Mouse (Mus musculus) ES-Bruce4 (cell line): ENCODE measurements around the gene Fabp7. TPM values are rescaled to one million over a fixed set of nuclear protein-coding genes. Genes with fewer than 3 reads are reported as not detected.

Experiments used
- H3K27ac ChIP-seq: 2 replicates; pipeline ENCODE4 v1.5.1; 2012; ENCODE audit warnings: low read length, inconsistent platforms; ENCODE audit not compliant: insufficient read depth
- H3K27me3 ChIP-seq: 2 replicates; pipeline ENCODE4 v1.6.1; 2012; ENCODE audit warnings: mild to moderate bottlenecking, low read length, inconsistent platforms; ENCODE audit not compliant: control insufficient read depth, poor library complexity, insufficient read depth, severe bottlenecking
- H3K36me3 ChIP-seq: 2 replicates; pipeline ENCODE4 v1.6.1; 2012; ENCODE audit warnings: inconsistent platforms, mild to moderate bottlenecking, low read length, moderate library complexity; ENCODE audit not compliant: control insufficient read depth, poor library complexity, insufficient read depth, severe bottlenecking
- H3K4me1 ChIP-seq: one replicate; pipeline ENCODE4 v1.8.1; 2011; ENCODE audit warnings: low read length; ENCODE audit not compliant: control insufficient read depth, insufficient read depth
- H3K4me3 ChIP-seq: 2 replicates; pipeline ENCODE4 v1.5.1; 2011; ENCODE audit warnings: low read depth, mild to moderate bottlenecking, low read length
- H3K9ac ChIP-seq: 2 replicates; pipeline ENCODE4 v1.6.1; 2012; ENCODE audit warnings: low read depth, mild to moderate bottlenecking, inconsistent platforms; ENCODE audit not compliant: poor library complexity, severe bottlenecking
- H3K9me3 ChIP-seq: replicated peaks from 2 replicates; pipeline ENCODE4 v1.6.1; 2012; ENCODE audit warnings: mild to moderate bottlenecking, low read length, inconsistent platforms; ENCODE audit not compliant: control insufficient read depth, poor library complexity, insufficient read depth, severe bottlenecking
- CTCF ChIP-seq: IDR thresholded peaks from one replicate; pipeline ENCODE4 v1.8.1; 2011; ENCODE audit warnings: low read depth, low read length
- EP300 ChIP-seq: IDR thresholded peaks from 2 replicates; pipeline ENCODE4 v1.6.1; 2011; ENCODE audit warnings: low read depth, low read length; ENCODE audit not compliant: insufficient read depth
- POLR2A ChIP-seq: IDR thresholded peaks from one replicate; pipeline ENCODE4 v1.8.1; 2011; ENCODE audit warnings: low read length; ENCODE audit not compliant: insufficient read depth
- polyA plus RNA-seq: library from polyadenylated mRNA; stranded (reverse); fragments of >200 nt; gene quantifications from 2 replicates; pipeline ENCODE4 v1.2.4, GENCODE M21; 2011; ENCODE audit warnings: low read depth; ENCODE audit not compliant: missing spikeins, insufficient read depth, insufficient read length

Fabp7 gene
- polyA plus RNA-seq, 1 experiment, result not detected

DNA sequence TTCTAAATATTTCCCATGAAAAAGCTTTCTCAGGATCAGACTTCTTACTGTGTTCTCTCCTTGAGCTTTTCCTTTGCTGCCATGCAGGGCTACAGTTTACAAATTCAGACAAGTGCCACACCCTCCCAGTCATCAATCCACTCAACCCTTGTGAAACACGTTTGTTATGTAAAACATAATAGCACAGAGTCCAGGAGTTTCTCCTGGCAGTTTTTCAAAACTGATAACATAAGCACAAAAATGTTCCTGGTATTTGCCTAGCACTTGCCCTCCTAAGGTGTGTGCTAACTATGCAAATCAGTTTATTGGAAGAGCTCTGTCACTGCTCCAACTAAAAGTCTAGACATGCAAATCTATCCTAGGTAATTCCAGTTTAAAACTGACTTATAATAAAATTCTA, 21.6 kb upstream of the Fabp7 start:
- Histone ChIP-seq H3K9me3 (no peaks in the 10 kb centered on the region), H3K27me3 (no peaks in the 10 kb centered on the region), H3K9ac (no peak overlapping the region), H3K27ac (no peak overlapping the region), H3K4me3 (no peak overlapping the region), H3K4me1 (no peaks in the 10 kb centered on the region), H3K36me3 (no peaks in the 10 kb centered on the region)
- TF ChIP-seq POLR2A (no peak), EP300 (no peak), CTCF (no peak)

- H3K9me3 ChIP-seq, result no peaks in the 10 kb centered on the region
- no peak for TF ChIP-seq CTCF
- TF ChIP-seq EP300, result no peak
- TF ChIP-seq POLR2A, result no peak
- H3K27ac ChIP-seq, result no peak overlapping the region
- no peaks in the 10 kb centered on the region for H3K36me3 ChIP-seq
- H3K4me3 ChIP-seq, result no peak overlapping the region
- H3K4me1 ChIP-seq, result peaks cover 3% of the 10 kb centered on the region
- no peak overlapping the region for H3K9ac ChIP-seq
- H3K27me3 ChIP-seq, result no peaks in the 10 kb centered on the region; the same call in 1 of the 2 replicates
Measured at GRCm38 (mm10) chr10:57783289-57784130, 1.2 kb upstream of the Fabp7 start.

- Histone ChIP-seq H3K9ac (no peak overlapping the region), H3K4me1 (peaks cover 3% of the 10 kb centered on the region), H3K27ac (no peak overlapping the region), H3K4me3 (no peak overlapping the region), H3K27me3 (no peaks in the 10 kb centered on the region; the same call in 1 of the 2 replicates), H3K36me3 (no peaks in the 10 kb centered on the region), H3K9me3 (no peaks in the 10 kb centered on the region)
- TF ChIP-seq CTCF, result no peak
- no peak for TF ChIP-seq POLR2A
- TF ChIP-seq EP300, result no peak
Measured at GRCm38 (mm10) chr10:57784131-57784875, 378 bp upstream of the Fabp7 start.

GRCm38 (mm10) chr10:57785552-57785951, 871 bp downstream of the Fabp7 start:
- Histone ChIP-seq H3K4me1 (peaks cover 3% of the 10 kb centered on the region), H3K9me3 (no peaks in the 10 kb centered on the region), H3K9ac (no peak overlapping the region), H3K27me3 (no peaks in the 10 kb centered on the region), H3K27ac (no peak overlapping the region), H3K36me3 (no peaks in the 10 kb centered on the region), H3K4me3 (no peak overlapping the region)
- TF ChIP-seq EP300 (no peak), POLR2A (no peak), CTCF (no peak)

DNA sequence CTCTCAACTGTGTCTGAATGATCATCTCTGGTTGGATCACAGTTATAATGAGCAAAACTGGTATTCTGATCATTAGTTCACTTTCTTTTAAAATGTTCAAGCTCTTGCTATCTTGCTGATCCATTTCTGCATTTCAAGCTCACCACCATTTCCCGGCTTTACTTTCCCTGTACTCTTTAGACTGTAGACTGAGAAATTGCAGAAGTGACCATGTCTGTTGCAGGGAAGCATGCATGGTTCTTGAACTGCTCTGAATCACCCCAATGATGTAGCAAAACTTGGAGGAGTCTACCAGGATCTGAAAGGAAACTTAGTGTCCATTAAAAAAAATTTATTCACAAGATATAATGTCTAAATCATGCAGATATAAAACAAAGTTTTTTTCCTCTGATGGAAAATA, 8.3 kb downstream of the Fabp7 start:
- Histone ChIP-seq H3K4me3 (no peak overlapping the region), H3K9ac (no peak overlapping the region), H3K4me1 (no peaks in the 10 kb centered on the region), H3K9me3 (no peaks in the 10 kb centered on the region), H3K27me3 (no peaks in the 10 kb centered on the region; the same call in 1 of the 2 replicates), H3K36me3 (no peaks in the 10 kb centered on the region), H3K27ac (no peak overlapping the region)
- no peak for TF ChIP-seq POLR2A
- TF ChIP-seq CTCF, result no peak
- no peak for TF ChIP-seq EP300
